Mouse (Mus musculus): ENCODE data around the gene Slc6a5.

Gene Slc6a5

GRCm38 (mm10) chr7:49975441-49976121 is 65.6 kb downstream of the Slc6a5 start:
- in situ Hi-C loops (cut with MboI, MseI) = no loop called here

GRCm38 (mm10) chr7:49981511-49982227 is 71.7 kb downstream of the Slc6a5 start:
- in situ Hi-C loops (cut with MboI, MseI) = no loop called here

DNA sequence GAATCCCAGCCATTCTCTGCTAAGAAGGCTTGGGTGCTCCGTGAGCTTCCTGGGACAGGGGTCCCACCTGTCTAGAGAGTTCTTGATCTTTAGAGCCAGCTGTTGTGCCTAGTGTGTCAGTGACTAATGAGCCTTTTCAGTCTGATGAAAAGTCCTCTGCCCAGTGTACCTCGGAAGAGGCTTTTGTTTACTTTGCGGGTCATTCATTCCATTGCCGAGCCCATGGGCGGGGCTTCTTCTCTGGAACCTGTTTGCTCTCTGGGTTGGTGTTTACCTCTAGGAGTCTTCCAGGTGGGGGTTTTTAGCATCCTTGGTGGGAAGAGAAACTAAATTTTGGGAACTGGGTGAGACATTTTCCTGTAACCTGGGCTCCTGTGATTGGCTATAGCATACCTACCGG is 74.8 kb downstream of the Slc6a5 start:
- in situ Hi-C loops (cut with MboI, MseI) = no loop called here

- in situ Hi-C loops (cut with MboI, MseI) = no loop called here
These were observed 76.0 kb downstream of the Slc6a5 start for GRCm38 (mm10) chr7:49985947-49986346.

DNA sequence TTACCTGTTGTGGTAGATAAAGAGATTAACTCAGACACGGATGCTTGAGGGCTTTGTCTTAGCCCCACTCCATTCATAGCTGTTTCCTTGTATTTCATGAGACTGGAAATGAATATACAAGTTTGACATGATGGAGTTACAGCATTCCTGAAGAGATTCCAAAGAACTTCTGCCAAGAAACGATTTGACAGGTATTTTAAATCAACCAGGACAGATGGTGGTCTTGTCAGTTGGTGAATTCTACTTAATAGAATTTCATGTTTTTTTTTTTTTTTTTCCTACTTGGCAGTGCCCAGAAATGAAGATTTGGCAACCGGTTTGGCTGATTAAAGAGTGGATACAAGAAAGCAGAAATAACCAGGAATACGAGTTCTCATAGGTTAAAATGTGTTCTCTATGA is 89.4 kb downstream of the Slc6a5 start:
- in situ Hi-C loops (cut with MboI, MseI) = loop anchor here (5.0 kb wide), 1 partner anchor 52 kb away; no protein-coding TSS in a partner anchor

GRCm38 (mm10) chr7:50005268-50005667 is 95.3 kb downstream of the Slc6a5 start:
- in situ Hi-C loops (cut with MboI, MseI) = no loop called here
